Mouse (Mus musculus): ENCODE measurements at regions not wholly inside any gene's neighbourhood (a gene's known extent, or its start where the extent isn't known, plus 50 kb on each side); places are given as distances from the start of the nearest gene placed in this dataset.
A peak's percentile ranks its signal among the peaks of the same experiment; 100 is the strongest.

DNA sequence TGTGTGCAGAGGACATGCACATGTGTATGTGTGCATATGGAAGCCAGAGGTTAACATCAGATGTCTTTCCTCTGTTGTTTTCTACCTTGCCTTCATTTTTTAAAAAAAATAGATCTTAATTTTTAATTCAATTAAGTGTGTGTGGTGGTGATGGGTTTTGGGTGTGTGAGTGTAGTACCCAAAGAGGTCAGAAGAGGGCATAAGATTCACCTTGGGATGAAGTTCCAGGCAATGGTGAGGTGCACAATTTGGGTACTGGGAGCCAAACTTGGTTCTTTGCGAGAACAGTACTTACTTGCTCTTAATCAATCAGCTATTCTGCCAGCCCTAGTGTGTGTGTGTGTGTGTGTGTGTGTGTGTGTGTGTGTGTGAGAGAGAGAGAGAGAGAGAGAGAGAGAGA, 106.9 kb upstream of the Gli2 start:
- H3K4me3 ChIP-seq (ENCODE audit: control insufficient read depth, low read depth, low read length): no peak overlapping the region

GRCm38 (mm10) chr1:119157171-119157700, 103.8 kb upstream of the Gli2 start:
- Histone ChIP-seq H3K27me3 (ENCODE audit: control insufficient read depth, insufficient read depth, low read length) (no peaks in the 10 kb centered on the region), H3K4me3 (ENCODE audit: control insufficient read depth, low read depth, low read length) (no peak overlapping the region), H3K36me3 (ENCODE audit: control insufficient read depth, insufficient read depth, low read length) (no peaks in the 10 kb centered on the region), H3K27ac (ENCODE audit: control insufficient read depth, insufficient read depth, low read depth, low read length) (no peak overlapping the region), H3K4me1 (ENCODE audit: control insufficient read depth, insufficient read depth, low read length) (no peaks in the 10 kb centered on the region)
- TF ChIP-seq CTCF (IDR thresholded peaks at IDR 0.05; ENCODE audit: control insufficient read depth, insufficient read depth, insufficient replicate concordance, low read depth, low read length): no peak
- TF ChIP-seq POLR2A (IDR thresholded peaks at IDR 0.05; ENCODE audit: control insufficient read depth, low read depth, low read length): no peak

More for the DNA sequence above, 106.9 kb upstream of the Gli2 start:
- no peak for TF ChIP-seq CTCF (IDR thresholded peaks at IDR 0.05; ENCODE audit: control insufficient read depth, insufficient read depth, insufficient replicate concordance, low read depth, low read length)
- no peak for TF ChIP-seq POLR2A (IDR thresholded peaks at IDR 0.05; ENCODE audit: control insufficient read depth, low read depth, low read length)
- Histone ChIP-seq H3K27ac (ENCODE audit: control insufficient read depth, insufficient read depth, low read depth, low read length) (no peak overlapping the region), H3K27me3 (ENCODE audit: control insufficient read depth, insufficient read depth, low read length) (no peaks in the 10 kb centered on the region), H3K36me3 (ENCODE audit: control insufficient read depth, insufficient read depth, low read length) (no peaks in the 10 kb centered on the region), H3K4me1 (ENCODE audit: control insufficient read depth, insufficient read depth, low read length) (no peaks in the 10 kb centered on the region)

- H3K4me1 ChIP-seq (ENCODE audit: control insufficient read depth, insufficient read depth, low read length): no peaks in the 10 kb centered on the region
Measured at GRCm38 (mm10) chr1:119153619-119154018, 100.2 kb upstream of the Gli2 start.

GRCm38 (mm10) chr1:119152776-119153175, 99.4 kb upstream of the Gli2 start:
- H3K36me3 ChIP-seq (ENCODE audit: control insufficient read depth, insufficient read depth, low read length): no peaks in the 10 kb centered on the region
- no peaks in the 10 kb centered on the region for H3K27me3 ChIP-seq (ENCODE audit: control insufficient read depth, insufficient read depth, low read length)
- no peak for TF ChIP-seq POLR2A (IDR thresholded peaks at IDR 0.05; ENCODE audit: control insufficient read depth, low read depth, low read length)
- TF ChIP-seq CTCF (IDR thresholded peaks at IDR 0.05; ENCODE audit: control insufficient read depth, insufficient read depth, insufficient replicate concordance, low read depth, low read length): no peak
- H3K27ac ChIP-seq (ENCODE audit: control insufficient read depth, insufficient read depth, low read depth, low read length): no peak overlapping the region
- H3K4me1 ChIP-seq (ENCODE audit: control insufficient read depth, insufficient read depth, low read length): no peaks in the 10 kb centered on the region
- no peak overlapping the region for H3K4me3 ChIP-seq (ENCODE audit: control insufficient read depth, low read depth, low read length)

More at GRCm38 (mm10) chr1:119153619-119154018, 100.2 kb upstream of the Gli2 start:
- Histone ChIP-seq H3K36me3 (ENCODE audit: control insufficient read depth, insufficient read depth, low read length) (no peaks in the 10 kb centered on the region), H3K27me3 (ENCODE audit: control insufficient read depth, insufficient read depth, low read length) (no peaks in the 10 kb centered on the region), H3K27ac (ENCODE audit: control insufficient read depth, insufficient read depth, low read depth, low read length) (peak overlapping the region; percentile 29; the same call in 1 of the 2 replicates), H3K4me3 (ENCODE audit: control insufficient read depth, low read depth, low read length) (no peak overlapping the region)
- TF ChIP-seq POLR2A (IDR thresholded peaks at IDR 0.05; ENCODE audit: control insufficient read depth, low read depth, low read length): no peak
- TF ChIP-seq CTCF (IDR thresholded peaks at IDR 0.05; ENCODE audit: control insufficient read depth, insufficient read depth, insufficient replicate concordance, low read depth, low read length): peak; percentile 15; the same call in 1 of the 2 replicates

DNA sequence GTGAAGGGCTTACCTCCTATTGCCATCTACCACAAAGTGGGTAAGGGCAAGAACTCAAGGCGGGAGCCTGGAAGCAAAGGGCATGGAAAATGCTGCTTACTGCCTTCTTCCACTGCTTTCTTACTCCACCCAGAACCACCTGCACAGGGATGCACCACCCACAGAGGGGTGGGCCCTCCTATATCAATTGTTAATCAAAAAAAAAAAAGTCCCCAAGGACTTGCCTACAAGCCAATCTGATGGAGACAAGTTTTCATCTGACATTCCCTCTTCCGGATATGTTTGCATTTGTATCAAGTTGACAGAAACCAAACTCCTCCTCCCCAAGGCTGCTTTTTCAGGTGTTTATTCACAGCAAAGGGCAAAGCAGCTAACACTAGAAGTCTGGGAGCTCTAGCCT, 94.1 kb upstream of the Gli2 start:
- no peak overlapping the region for H3K27ac ChIP-seq (ENCODE audit: control insufficient read depth, insufficient read depth, low read depth, low read length)

DNA sequence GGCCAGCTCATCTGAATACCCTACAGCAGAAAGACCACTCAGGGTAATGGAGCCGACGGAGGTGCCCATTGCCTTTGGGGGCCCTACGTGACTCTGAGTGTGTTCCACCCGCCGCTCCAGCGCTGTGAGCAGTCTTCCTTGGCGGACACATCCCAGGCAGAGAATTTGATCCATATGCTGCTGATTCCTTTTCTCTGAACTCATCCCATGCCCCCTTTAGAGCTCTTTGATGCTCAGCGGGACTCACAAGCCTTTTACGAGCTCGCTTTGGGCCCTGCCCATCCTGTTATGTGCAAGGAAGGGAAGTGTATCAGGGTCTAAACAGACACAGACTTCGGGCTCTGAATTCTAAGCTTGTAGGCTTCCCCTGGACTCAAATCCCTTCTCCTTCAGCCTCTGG, 90.4 kb upstream of the Gli2 start:
- no peak overlapping the region for H3K4me3 ChIP-seq (ENCODE audit: control insufficient read depth, low read depth, low read length)
- TF ChIP-seq CTCF (IDR thresholded peaks at IDR 0.05; ENCODE audit: control insufficient read depth, insufficient read depth, insufficient replicate concordance, low read depth, low read length) (no peak), POLR2A (IDR thresholded peaks at IDR 0.05; ENCODE audit: control insufficient read depth, low read depth, low read length) (no peak)
- H3K27me3 ChIP-seq (ENCODE audit: control insufficient read depth, insufficient read depth, low read length): no peaks in the 10 kb centered on the region
- H3K36me3 ChIP-seq (ENCODE audit: control insufficient read depth, insufficient read depth, low read length): no peaks in the 10 kb centered on the region
- no peaks in the 10 kb centered on the region for H3K4me1 ChIP-seq (ENCODE audit: control insufficient read depth, insufficient read depth, low read length)
- H3K27ac ChIP-seq (ENCODE audit: control insufficient read depth, insufficient read depth, low read depth, low read length): no peak overlapping the region

More for the DNA sequence above, 94.1 kb upstream of the Gli2 start:
- H3K36me3 ChIP-seq (ENCODE audit: control insufficient read depth, insufficient read depth, low read length): no peaks in the 10 kb centered on the region
- H3K4me3 ChIP-seq (ENCODE audit: control insufficient read depth, low read depth, low read length): no peak overlapping the region
- no peaks in the 10 kb centered on the region for H3K27me3 ChIP-seq (ENCODE audit: control insufficient read depth, insufficient read depth, low read length)
- no peak for TF ChIP-seq POLR2A (IDR thresholded peaks at IDR 0.05; ENCODE audit: control insufficient read depth, low read depth, low read length)
- TF ChIP-seq CTCF (IDR thresholded peaks at IDR 0.05; ENCODE audit: control insufficient read depth, insufficient read depth, insufficient replicate concordance, low read depth, low read length): no peak
- no peaks in the 10 kb centered on the region for H3K4me1 ChIP-seq (ENCODE audit: control insufficient read depth, insufficient read depth, low read length)

DNA sequence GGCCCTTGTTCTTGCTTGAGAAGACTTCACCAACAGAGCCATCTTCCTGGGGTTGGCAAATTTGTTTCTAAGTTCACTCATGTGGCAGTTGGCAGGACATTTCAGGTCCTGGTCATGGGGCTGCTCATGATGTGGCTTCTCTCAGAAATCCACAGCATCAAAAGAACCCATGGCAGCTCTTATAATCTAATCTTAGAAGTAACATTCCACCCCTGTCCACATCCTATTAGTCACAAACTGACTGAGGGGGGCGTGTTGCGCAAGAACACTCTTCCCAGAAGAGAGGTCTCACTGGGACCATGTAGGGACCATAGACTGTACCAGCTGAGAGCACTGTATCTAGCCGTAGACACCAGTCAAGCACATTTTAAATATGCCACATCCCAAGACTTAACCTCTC, 75.6 kb upstream of the Gli2 start:
- Histone ChIP-seq H3K27me3 (ENCODE audit: control insufficient read depth, insufficient read depth, low read length) (no peaks in the 10 kb centered on the region), H3K36me3 (ENCODE audit: control insufficient read depth, insufficient read depth, low read length) (no peaks in the 10 kb centered on the region), H3K27ac (ENCODE audit: control insufficient read depth, insufficient read depth, low read depth, low read length) (no peak overlapping the region), H3K4me3 (ENCODE audit: control insufficient read depth, low read depth, low read length) (no peak overlapping the region), H3K4me1 (ENCODE audit: control insufficient read depth, insufficient read depth, low read length) (no peaks in the 10 kb centered on the region)
- no peak for TF ChIP-seq POLR2A (IDR thresholded peaks at IDR 0.05; ENCODE audit: control insufficient read depth, low read depth, low read length)
- no peak for TF ChIP-seq CTCF (IDR thresholded peaks at IDR 0.05; ENCODE audit: control insufficient read depth, insufficient read depth, insufficient replicate concordance, low read depth, low read length)
